Mouse (Mus musculus) olfactory bulb, adult 2 months (tissue): ENCODE measurements around the gene Rabep1.

Experiments used
- CTCF ChIP-seq: fragments of 200-500 bp; IDR thresholded peaks from 2 replicates; pipeline ENCODE4 v1.5.1; 2012; ENCODE audit warnings: low read depth, mild to moderate bottlenecking, low read length, moderate library complexity; ENCODE audit not compliant: insufficient read depth
- POLR2A ChIP-seq: fragments of 200-500 bp; IDR thresholded peaks from 2 replicates; pipeline ENCODE4 v1.6.1; 2012; ENCODE audit warnings: mild to moderate bottlenecking, low read depth, low read length, moderate library complexity; ENCODE audit not compliant: insufficient read depth

DNA sequence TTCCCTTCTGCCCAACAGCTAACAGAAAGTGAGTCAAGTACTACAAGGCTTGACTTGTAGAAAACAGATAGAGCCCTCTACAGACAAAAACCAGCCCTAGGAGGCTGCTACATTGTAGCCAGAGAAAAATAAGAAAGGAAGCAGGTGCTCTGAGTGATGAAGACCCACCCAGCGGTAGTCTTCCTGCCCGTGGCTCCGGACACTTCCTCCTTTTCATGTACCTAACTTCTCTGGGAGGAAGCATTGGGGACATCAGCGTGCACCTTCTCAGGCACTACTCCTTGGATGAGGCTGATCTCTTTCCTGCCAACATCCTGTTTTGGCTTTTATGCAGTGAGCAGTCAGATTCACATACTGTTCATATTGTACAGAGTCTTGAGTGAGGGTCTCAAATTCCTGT is 37.9 kb upstream of the Rabep1 start:
- TF ChIP-seq CTCF (no peak), POLR2A (no peak)
